Mouse (Mus musculus): ENCODE measurements around the gene Polr1c. TPM values are rescaled to one million over a fixed set of nuclear protein-coding genes. Genes with fewer than 3 reads are reported as not detected.
A peak's percentile ranks its signal among the peaks of the same experiment; 100 is the strongest.

The Polr1c gene
- total RNA-seq, 1 experiment from 2014 or later, result 50.0 TPM

DNA sequence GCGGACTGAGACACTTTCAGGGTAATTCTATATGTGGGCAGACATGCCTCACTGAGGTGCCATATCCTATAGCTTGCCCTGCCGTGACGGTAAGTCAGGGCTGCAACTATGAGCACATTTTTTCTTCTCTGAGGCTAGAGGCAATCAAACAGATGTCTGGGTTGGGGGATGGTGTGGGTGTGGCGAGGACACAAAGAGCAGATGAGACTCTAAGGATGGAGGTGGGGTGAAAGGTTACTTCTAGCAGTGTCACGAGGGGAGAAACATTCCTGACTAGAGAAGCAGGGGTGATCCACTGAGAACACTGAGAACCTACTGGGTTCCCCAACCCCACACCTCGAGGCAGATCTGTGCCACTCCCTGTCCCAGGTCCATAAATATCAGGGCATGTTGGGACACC is 19.1 kb upstream of the Polr1c start:
- ATAC-seq (replicated peaks; ENCODE audit: low read depth, poor library complexity, severe bottlenecking), result no peak

GRCm38 (mm10) chr17:46265918-46266618 is 18.2 kb upstream of the Polr1c start:
- peak; percentile 86 for ATAC-seq (replicated peaks; ENCODE audit: low read depth, poor library complexity, severe bottlenecking)

GRCm38 (mm10) chr17:46265502-46265901 is 17.6 kb upstream of the Polr1c start:
- 0 out of 2 replicates have a peak, but pooled peaks have one; percentile 2 for ATAC-seq (replicated peaks; ENCODE audit: low read depth, poor library complexity, severe bottlenecking)

GRCm38 (mm10) chr17:46262201-46262694 is 14.4 kb upstream of the Polr1c start:
- no peak for ATAC-seq (replicated peaks; ENCODE audit: low read depth, poor library complexity, severe bottlenecking)

DNA sequence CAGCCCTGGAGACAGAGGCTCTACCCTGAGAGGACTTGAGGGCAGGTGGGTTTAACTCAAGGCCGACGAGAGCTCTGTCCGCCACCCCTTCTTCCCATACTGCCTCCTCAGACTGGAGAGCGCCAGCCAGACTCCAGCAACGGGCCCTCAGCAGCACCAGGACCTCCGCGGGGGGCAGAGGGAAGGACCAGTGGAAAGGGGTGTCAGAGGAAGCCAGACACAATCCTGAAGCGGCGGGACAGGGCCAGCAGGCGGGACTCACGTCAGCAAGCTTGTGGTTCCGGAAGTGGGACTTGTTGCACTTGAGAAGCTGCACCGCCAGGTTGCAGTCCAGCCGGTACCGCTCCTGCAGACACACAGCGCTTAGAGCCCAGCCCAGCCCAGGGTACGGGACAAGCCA is 11.8 kb upstream of the Polr1c start:
- no peak for ATAC-seq (replicated peaks; ENCODE audit: low read depth, poor library complexity, severe bottlenecking)

GRCm38 (mm10) chr17:46258279-46259053 is 10.6 kb upstream of the Polr1c start:
- no peak for ATAC-seq (replicated peaks; ENCODE audit: low read depth, poor library complexity, severe bottlenecking)

- ATAC-seq (replicated peaks; ENCODE audit: low read depth, poor library complexity, severe bottlenecking), result no peak
Observed at GRCm38 (mm10) chr17:46255147-46255546, 7.3 kb upstream of the Polr1c start.

- no peak for ATAC-seq (replicated peaks; ENCODE audit: low read depth, poor library complexity, severe bottlenecking)
Observed at GRCm38 (mm10) chr17:46254106-46254505, 6.3 kb upstream of the Polr1c start.

- ATAC-seq (replicated peaks; ENCODE audit: low read depth, poor library complexity, severe bottlenecking), result peak; percentile 83
Observed at GRCm38 (mm10) chr17:46253452-46254084, 5.7 kb upstream of the Polr1c start, which contains the start of gene Lrrc73. Lrrc73 (plus strand) TSS chr17:46253531.

DNA sequence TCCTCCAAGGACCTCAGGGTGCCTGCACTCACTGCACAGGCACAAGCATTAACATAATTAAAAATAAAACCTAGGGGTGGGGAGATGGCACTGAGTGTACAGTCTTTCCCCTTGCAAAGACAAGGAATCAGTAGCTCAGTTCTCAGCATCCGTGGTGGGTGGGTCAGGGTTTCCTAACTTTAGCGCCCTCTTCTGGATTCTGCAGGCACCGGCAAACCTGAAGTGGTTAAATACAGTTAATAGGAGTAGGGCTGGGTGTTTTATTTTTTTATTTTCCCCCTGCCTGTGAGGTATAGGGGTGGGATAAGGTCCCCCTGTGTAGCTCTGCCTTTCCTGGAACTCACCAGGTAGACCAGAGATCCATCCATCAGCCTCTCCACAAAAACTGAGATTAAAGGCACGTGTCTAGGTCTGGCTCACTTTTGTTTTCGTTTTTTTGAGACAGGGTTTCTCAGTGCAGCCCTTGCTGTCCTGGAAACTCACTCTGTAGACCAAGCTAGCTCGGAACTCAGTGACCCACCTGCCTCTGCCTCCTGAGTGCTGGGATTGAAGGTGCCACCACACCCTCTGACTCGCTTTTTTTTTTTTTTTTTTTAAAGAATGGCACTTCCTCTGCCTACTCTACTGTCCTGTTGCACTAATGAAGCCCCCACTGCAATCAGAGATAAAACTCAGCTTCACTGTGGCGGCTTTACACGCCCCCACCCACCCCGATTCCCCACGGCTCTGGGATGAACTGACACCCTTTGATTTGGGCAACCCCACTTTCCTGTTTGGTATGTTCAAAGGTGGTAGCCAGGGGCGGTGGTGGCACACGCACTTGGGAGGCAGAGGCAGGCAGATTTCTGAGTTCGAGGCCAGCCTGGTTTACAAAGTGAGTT is 5.0 kb upstream of the Polr1c start:
- no peak for ATAC-seq (replicated peaks; ENCODE audit: low read depth, poor library complexity, severe bottlenecking)

DNA sequence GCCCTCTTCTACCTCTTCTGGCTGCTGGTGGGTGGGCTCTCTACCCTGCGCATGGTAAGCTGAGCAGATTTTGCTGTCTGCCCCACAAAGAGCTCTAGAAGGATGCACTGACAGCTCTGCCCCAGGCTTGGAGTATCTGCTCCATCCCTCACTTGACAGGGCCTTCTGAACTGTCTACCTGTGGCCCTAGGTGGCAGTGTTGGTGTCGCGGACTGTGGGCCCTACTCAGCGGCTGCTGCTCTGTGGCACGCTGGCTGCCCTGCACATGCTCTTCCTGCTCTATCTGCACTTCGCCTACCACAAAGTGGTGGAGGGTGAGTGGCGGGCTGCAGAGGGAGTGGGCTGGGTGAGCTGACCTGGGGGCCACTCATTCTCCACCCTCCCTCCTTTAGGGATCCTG is 3.3 kb upstream of the Polr1c start:
- no peak for ATAC-seq (replicated peaks; ENCODE audit: low read depth, poor library complexity, severe bottlenecking)

DNA sequence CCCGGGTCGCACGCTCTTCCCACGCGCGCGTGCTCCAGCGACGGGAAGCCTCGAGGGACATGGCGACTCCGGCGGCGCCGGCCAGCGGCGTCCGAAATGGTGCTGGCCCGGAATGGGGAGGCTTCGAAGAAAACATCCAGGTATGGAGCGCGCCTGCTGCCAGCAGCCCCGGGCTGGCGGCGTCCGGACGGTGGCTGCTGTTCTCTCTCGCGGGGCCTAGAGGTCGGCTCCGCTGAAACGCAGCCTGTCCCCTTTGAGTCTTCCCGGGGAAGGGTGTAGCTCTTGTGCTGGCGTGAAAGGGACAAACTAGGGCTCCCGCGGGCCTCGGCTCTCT is 302 bp upstream of the Polr1c start:
- no peak for ATAC-seq (replicated peaks; ENCODE audit: low read depth, poor library complexity, severe bottlenecking)

DNA sequence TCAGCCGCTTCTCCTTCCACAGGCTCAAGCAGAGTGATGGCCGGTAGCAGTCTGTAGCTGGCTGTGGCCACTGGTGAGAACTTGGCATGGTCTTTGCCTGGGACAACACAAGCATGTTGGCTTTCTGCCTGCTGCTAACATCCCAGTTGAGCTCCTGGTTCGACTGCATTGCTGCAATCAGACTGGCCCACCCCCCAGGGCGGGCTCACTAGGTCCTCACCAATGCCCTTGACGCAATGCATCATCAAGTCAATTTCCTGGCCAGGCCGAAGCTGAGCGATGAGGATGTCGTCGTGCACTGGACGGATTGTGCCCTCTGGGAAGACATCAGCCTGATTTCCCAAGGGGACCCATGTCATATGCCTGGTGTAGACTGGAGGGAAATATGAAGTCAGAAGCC is 3.3 kb downstream of the Polr1c start:
- ATAC-seq (replicated peaks; ENCODE audit: low read depth, poor library complexity, severe bottlenecking), result no peak

DNA sequence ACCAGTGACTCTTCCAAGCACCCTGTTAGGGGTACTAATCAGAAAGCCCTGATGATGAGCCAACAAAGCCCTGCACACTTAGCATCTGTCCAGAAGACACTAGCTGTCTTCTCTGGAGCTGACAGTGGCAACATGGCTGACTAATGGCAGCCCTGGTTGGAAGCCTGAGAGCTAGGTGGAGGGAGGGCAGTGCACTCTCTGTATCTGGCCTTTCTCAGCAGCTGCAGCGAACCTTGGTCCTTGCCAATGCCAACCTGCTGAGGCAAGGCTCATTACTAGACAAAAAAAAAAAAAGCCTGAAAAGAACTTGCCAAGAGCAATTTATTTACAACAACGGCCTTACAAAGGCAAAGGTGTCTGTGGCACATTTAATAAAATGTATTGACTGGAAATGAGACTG is 4.2 kb downstream of the Polr1c start:
- ATAC-seq (replicated peaks; ENCODE audit: low read depth, poor library complexity, severe bottlenecking), result no peak

DNA sequence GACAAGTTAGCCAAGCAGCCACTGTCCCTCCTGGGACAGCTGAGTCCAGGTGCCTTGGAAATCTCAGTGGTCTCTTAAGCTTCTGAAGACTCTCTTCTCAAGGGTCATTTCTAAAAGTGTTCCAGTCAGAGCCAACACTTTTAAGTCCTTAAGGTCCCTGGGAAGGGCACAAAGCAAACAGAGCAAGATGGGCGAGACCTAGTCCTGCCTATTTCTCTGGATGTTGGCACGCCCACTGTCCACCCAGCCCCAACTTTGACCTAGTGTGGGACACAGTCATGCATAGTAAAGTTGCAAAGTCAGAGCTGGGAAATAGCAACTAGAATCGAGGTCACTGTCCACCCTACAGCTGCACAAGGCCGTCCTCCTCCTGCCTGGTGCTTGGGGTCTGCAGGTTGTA is 4.9 kb downstream of the Polr1c start:
- ATAC-seq (replicated peaks; ENCODE audit: low read depth, poor library complexity, severe bottlenecking), result no peak

DNA sequence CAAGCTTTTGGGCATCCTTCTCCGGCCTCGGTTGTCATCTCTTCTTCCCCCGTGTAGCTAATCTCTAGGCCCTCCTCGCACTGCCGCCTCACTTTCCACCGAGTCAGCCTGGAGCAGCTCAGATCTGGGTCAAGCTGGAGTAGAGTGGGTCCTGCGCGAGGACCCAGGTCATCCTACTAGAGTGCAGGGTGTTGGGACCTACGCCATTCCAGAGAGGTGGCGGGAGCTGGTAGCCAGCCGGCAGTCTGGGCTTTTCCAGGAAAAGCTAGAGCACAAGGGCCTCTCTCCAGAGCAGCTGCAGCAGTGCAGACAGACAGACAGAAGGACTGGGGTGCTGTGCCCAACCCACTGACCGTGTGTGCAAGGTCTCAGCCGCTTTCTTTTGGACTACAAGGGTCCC is 5.6 kb downstream of the Polr1c start:
- no peak for ATAC-seq (replicated peaks; ENCODE audit: low read depth, poor library complexity, severe bottlenecking)

GRCm38 (mm10) chr17:46241471-46241870 is 6.4 kb downstream of the Polr1c start:
- ATAC-seq (replicated peaks; ENCODE audit: low read depth, poor library complexity, severe bottlenecking), result no peak

- ATAC-seq (replicated peaks; ENCODE audit: low read depth, poor library complexity, severe bottlenecking), result no peak
Observed at GRCm38 (mm10) chr17:46239516-46240114, 8.2 kb downstream of the Polr1c start.

GRCm38 (mm10) chr17:46237480-46237879 is 10.4 kb downstream of the Polr1c start:
- 0 out of 2 replicates have a peak, but pooled peaks have one; percentile 15 for ATAC-seq (replicated peaks; ENCODE audit: low read depth, poor library complexity, severe bottlenecking)

GRCm38 (mm10) chr17:46237079-46237478 is 10.8 kb downstream of the Polr1c start:
- ATAC-seq (replicated peaks; ENCODE audit: low read depth, poor library complexity, severe bottlenecking), result no peak
